Comparison of ENCODE assay signal across 7 mouse cellular contexts in genomic region chr4:56801907-56802668, GRCm38 (mm10). TPM values are rescaled to one million over a fixed set of nuclear protein-coding genes. Genes with fewer than 3 reads are reported as not detected.
DNase-seq lines count a peak whose midpoint lies in the region; ATAC-seq lines count a peak whose summit lies in the region.

Gene Elp1 (minus strand): TSS chr4:56802331.
Gene Fam206a (plus strand): TSS chr4:56802345.

- H3K27ac ChIP-seq in intestine, embryonic 15.5 days, result peak within 1 kb of the TSS; percentile 74
- peak within 1 kb of the TSS; percentile 94 for H3K27ac ChIP-seq in midbrain, embryonic 10.5 days (replicated peaks)

- peaks cover 20% of the 10 kb centered on the region for H3K4me1 ChIP-seq in intestine, embryonic 15.5 days (replicated peaks)
- H3K4me1 ChIP-seq in midbrain, embryonic 10.5 days, result peaks cover 29% of the 10 kb centered on the region

- H3K4me3 ChIP-seq in intestine, embryonic 15.5 days (replicated peaks), result peak within 1 kb of the TSS; percentile 81
- peak within 1 kb of the TSS; percentile 97 for H3K4me3 ChIP-seq in midbrain, embryonic 10.5 days

- H3K9me3 ChIP-seq in intestine, embryonic 15.5 days, result no peaks in the 10 kb centered on the region
- H3K9me3 ChIP-seq in midbrain, embryonic 10.5 days (replicated peaks), result no peaks in the 10 kb centered on the region

- H3K9ac ChIP-seq in intestine, embryonic 15.5 days, result peak within 1 kb of the TSS; percentile 70

- intact Hi-C loops in gastrocnemius, postnatal 36 days (cut with DNase I), result no loop called here
- intact Hi-C loops in left cerebral cortex, postnatal 25 days (cut with DNase I), result no loop called here

- WGBS in intestine, embryonic 15.5 days, result under 1% methylated on average over 72 of the region's 72 CpGs
- WGBS in midbrain, embryonic 10.5 days, result under 1% methylated on average over 72 of the region's 72 CpGs

- peak; percentile 99 for DNase-seq in adrenal gland, adult 18-20 months (ENCODE audit: low spot score in 2 of 2)
- peak; percentile 93 for DNase-seq in embryo, embryonic 11 days
- peak; percentile 89 to 99 for DNase-seq in gastrocnemius, postnatal 36 days
- DNase-seq in left cerebral cortex, postnatal 25 days (ENCODE audit: low spot score in 2 of 2), result peak; percentile 97 to 99
- DNase-seq in midbrain, embryonic 10.5 days (ENCODE audit: low spot score), result peak; percentile 93
- DNase-seq in right cerebral cortex, postnatal 4 days, result peak; percentile 98

- no peaks in the 10 kb centered on the region for H3K27me3 ChIP-seq in intestine, embryonic 15.5 days (replicated peaks)
- H3K27me3 ChIP-seq in midbrain, embryonic 10.5 days (ENCODE audit: low read depth, poor library complexity, severe bottlenecking), result no peaks in the 10 kb centered on the region

- peak; percentile 99 for ATAC-seq in intestine, embryonic 15.5 days

- H3K4me2 ChIP-seq in intestine, embryonic 15.5 days (replicated peaks), result peak within 1 kb of the TSS; percentile 81

- peaks cover 14% of the 10 kb centered on the region; the same call in 1 of the 2 replicates for H3K36me3 ChIP-seq in intestine, embryonic 15.5 days
- H3K36me3 ChIP-seq in midbrain, embryonic 10.5 days, result peaks cover 64% of the 10 kb centered on the region

RNA-seq across cellular contexts. Expression of gene Elp1, which starts in this region (rescaled TPM):
- 10 to 100 TPM; 21.7 to 31.1 TPM for total RNA-seq in adrenal gland, adult 18-20 months (2021)
- 10 to 100 TPM; 17.5 to 22.9 TPM for total RNA-seq in gastrocnemius, postnatal 36 days (2021)
- polyA plus RNA-seq in intestine, embryonic 15.5 days (2015; fragmentation: Nextera tagmentation; extraction: Ambion mirVana), result 35.4 and 36.0 TPM in 2 replicates
- total RNA-seq in left cerebral cortex, postnatal 25 days (2021), result 10 to 100 TPM; 63.5 to 65.1 TPM
- polyA plus RNA-seq in midbrain, embryonic 10.5 days (2016; fragmentation: Nextera tagmentation; extraction: Ambion mirVana), result 80.1 and 87.7 TPM in 2 replicates

RNA-seq across cellular contexts. Expression of gene Fam206a, which starts in this region (rescaled TPM):
- 10 to 100 TPM; 11.0 to 12.2 TPM for total RNA-seq in adrenal gland, adult 18-20 months (2021)
- 1 to 10 TPM; 1.1 to 2.3 TPM for total RNA-seq in gastrocnemius, postnatal 36 days (2021)
- 13.0 and 14.9 TPM in 2 replicates for polyA plus RNA-seq in intestine, embryonic 15.5 days (2015; fragmentation: Nextera tagmentation; extraction: Ambion mirVana)
- 10 to 100 TPM; 19.2 to 20.3 TPM for total RNA-seq in left cerebral cortex, postnatal 25 days (2021)
- polyA plus RNA-seq in midbrain, embryonic 10.5 days (2016; fragmentation: Nextera tagmentation; extraction: Ambion mirVana), result 25.7 and 26.1 TPM in 2 replicates

Comparison
In these comparisons a context has a peak if more than half of its experiments do, and no peak if none do; other contexts are left out.
1. Peak in every context shown above with its lines: DNase-seq, ATAC-seq, H3K4me3 ChIP-seq and H3K27ac ChIP-seq.